In the genomic region with DNA sequence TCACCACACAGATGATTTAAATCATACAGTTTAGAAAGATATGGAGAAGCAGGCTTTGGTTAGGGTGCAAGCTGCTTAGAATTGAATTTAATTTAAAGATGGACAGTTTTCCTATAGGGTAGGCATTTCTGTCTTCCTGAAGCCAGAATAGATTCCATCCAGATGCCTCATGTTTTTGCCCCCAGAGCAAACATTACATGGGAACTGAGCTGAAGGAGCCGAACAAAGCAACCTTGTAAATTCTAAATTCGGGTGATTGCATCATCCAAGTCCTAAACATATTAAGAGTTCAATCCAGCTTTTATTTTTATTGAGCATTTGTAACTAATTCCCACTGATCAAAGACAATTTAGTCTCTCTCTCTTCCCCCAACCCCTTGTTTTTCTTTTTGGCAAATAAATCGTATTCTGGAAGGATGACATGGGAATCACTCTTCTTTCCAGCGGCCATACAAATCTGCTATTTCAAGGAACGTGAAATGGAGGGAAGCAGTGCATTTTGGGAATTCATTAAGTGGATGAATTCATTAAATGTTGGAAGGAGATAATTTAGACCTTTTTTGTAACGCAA, we compare ENCODE assay signal across 22 mouse cellular contexts.
"Had no signal": no experiment of that assay in that cellular context is flagged by ENCODE, and none has a peak within 500 bp of the region (broad histone marks: within the 10 kb centered on the region; RNA-seq: fewer than 3 reads in every experiment).

No protein-coding gene starts in this region.

- H3K36me3 ChIP-seq: limb, embryonic 15.5 days; lung, embryonic 15.5 days; midbrain, embryonic 10.5 days; midbrain, embryonic 13.5 days; neural tube, embryonic 12.5 days; neural tube, embryonic 15.5 days; stomach, embryonic 15.5 days had no signal

- H3K27ac ChIP-seq: limb, embryonic 15.5 days; liver, embryonic 14.5 days; lung, embryonic 15.5 days; midbrain, embryonic 10.5 days; midbrain, embryonic 13.5 days; neural tube, embryonic 12.5 days; neural tube, embryonic 15.5 days; stomach, embryonic 15.5 days had no signal

- H3K4me2 ChIP-seq: limb, embryonic 15.5 days; liver, embryonic 11.5 days; lung, embryonic 15.5 days; midbrain, embryonic 13.5 days; neural tube, embryonic 12.5 days; neural tube, embryonic 15.5 days; stomach, embryonic 15.5 days had no signal

- H3K4me3 ChIP-seq: layer of hippocampus, adult 2 months; limb, embryonic 15.5 days; lung, embryonic 15.5 days; megakaryocyte, embryonic 14.5 days; midbrain, embryonic 10.5 days; midbrain, embryonic 13.5 days; neural tube, embryonic 12.5 days; neural tube, embryonic 15.5 days; stomach, embryonic 15.5 days had no signal

- H3K4me1 ChIP-seq: limb, embryonic 15.5 days; lung, embryonic 15.5 days; megakaryocyte, embryonic 14.5 days; neural tube, embryonic 12.5 days; stomach, embryonic 15.5 days had no signal

- H3K9me3 ChIP-seq: limb, embryonic 15.5 days; lung, embryonic 15.5 days; megakaryocyte, embryonic 14.5 days; midbrain, embryonic 10.5 days; midbrain, embryonic 13.5 days; neural tube, embryonic 12.5 days; neural tube, embryonic 15.5 days; stomach, embryonic 15.5 days had no signal

- H3K9ac ChIP-seq: limb, embryonic 15.5 days; liver, embryonic 14.5 days; liver, postnatal 0 days; lung, embryonic 15.5 days; midbrain, embryonic 13.5 days; neural tube, embryonic 12.5 days; neural tube, embryonic 15.5 days; stomach, embryonic 15.5 days had no signal

- H3K27me3 ChIP-seq: limb, embryonic 15.5 days; lung, embryonic 15.5 days; megakaryocyte, embryonic 14.5 days; neural tube, embryonic 12.5 days; neural tube, embryonic 15.5 days; stomach, embryonic 15.5 days had no signal

- DNase-seq: kidney, adult 9 months; kidney, postnatal 14 days; kidney, postnatal 4 days; layer of hippocampus, adult 9-11 months; liver, postnatal 0 days; lung, postnatal 10 days; lung, postnatal 36 days; right cerebral cortex, adult 18-20 months; right cerebral cortex, postnatal 25 days; spleen, adult 18-20 months; thymus, postnatal 25 days had no signal

- ATAC-seq: liver, postnatal 0 days; midbrain, embryonic 13.5 days had no signal
